In the genomic region with DNA sequence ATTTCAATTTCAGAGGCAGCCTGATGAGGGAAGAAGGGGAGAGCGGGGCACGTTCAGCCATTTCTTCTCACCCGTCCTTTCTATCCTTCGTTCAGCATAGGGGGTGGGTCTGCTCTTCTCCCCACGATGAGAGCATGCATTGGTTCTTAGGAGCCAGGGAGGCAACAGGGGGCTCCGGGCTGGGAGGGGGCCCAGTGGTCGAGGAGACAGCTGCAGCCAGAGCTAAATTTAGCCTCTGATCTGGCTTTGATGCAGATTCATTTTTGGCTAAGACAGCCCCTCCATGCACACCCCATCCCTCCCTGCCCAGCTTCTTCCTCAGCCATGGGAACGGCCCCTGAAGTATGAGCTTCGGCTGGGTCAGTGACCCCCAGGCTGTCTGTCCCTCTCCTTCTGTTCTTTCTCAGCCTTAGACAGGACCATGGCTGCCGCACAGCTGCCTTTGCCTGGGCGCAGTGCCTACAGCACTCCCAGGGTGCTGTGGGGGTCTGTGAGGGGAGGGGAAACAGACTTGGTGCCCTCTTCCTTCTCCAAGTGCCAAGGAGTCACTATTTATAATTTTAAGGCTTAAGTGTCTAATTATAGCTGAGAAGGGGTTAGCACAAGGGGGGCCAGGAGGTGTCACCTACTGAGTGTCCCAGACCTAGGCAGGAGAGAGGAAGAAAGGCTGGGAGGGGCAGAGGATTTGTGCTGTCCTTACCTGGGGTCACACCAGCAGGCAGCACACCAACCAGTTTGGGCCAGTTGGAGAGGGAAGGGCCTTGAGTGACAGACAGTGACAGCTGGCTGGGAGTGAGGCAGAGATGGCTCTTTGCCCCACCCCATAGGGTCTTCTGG, we compare ENCODE assay signal across 10 mouse cellular contexts. TPM values are rescaled to one million over a fixed set of nuclear protein-coding genes. Genes with fewer than 3 reads are reported as not detected.
DNase-seq lines count a peak whose midpoint lies in the region; ATAC-seq and TF ChIP-seq lines count a peak whose summit lies in the region.
"Had no signal": no experiment of that assay in that cellular context is flagged by ENCODE, and none has a peak within 500 bp of the region (broad histone marks: within the 10 kb centered on the region; RNA-seq: fewer than 3 reads in every experiment).

No protein-coding gene starts in this region.

- H3K4me1 ChIP-seq in cerebellum, adult 2 months (ENCODE audit: control insufficient read depth, insufficient read depth, low read length): peaks cover 28% of the 10 kb centered on the region
- peaks cover 15% of the 10 kb centered on the region; the same call in 1 of the 2 replicates for H3K4me1 ChIP-seq in limb, embryonic 14.5 days (ENCODE audit: control insufficient read depth, insufficient read depth, low read length)

- 43% methylated on average over 11 of the region's 11 CpGs for WGBS in cerebellum, adult 2 months
- WGBS in limb, embryonic 14.5 days: 55% methylated on average over 11 of the region's 11 CpGs

- DNase-seq in cerebellum, adult 2 months: no peak
- DNase-seq in gastrocnemius, postnatal 14 days: peak; percentile 84
- DNase-seq in limb, embryonic 14.5 days (ENCODE audit: low spot score): peak; percentile 35
- DNase-seq in adrenal gland, adult 8-10 months: no peak
- DNase-seq in embryo, embryonic 10.5 days (ENCODE audit: low spot score): no peak
- DNase-seq in frontal cortex, postnatal 14 days (ENCODE audit: low spot score in 2 of 2): no peak
- DNase-seq: kidney, postnatal 36 days had no signal

- ATAC-seq in cerebellum, adult (ENCODE audit: insufficient number of reproducible peaks, low FRiP score, low TSS enrichment): no peak
- 0 out of 2 replicates have a peak, but pooled peaks have one; percentile 4 for ATAC-seq in limb, embryonic 14.5 days (ENCODE audit: low FRiP score, low read depth)

- H3K4me2 ChIP-seq in limb, embryonic 14.5 days (replicated peaks; ENCODE audit: low read depth, low read length, severe bottlenecking): no peak overlapping the region

- no peaks in the 10 kb centered on the region for H3K36me3 ChIP-seq in C2C12 (ENCODE audit: control insufficient read depth, insufficient read depth)
- H3K36me3 ChIP-seq in limb, embryonic 14.5 days (ENCODE audit: control insufficient read depth, insufficient read depth, low read length): peaks cover 42% of the 10 kb centered on the region

- H3ac ChIP-seq in C2C12 (ENCODE audit: control insufficient read depth, insufficient read length, low read depth): peak overlapping the region; percentile 12

- H3K4me3 ChIP-seq in cerebellum, adult 2 months (replicated peaks; ENCODE audit: insufficient read depth, low read depth, low read length): no peak overlapping the region
- H3K4me3 ChIP-seq in C2C12 (ENCODE audit: insufficient read depth, poor library complexity, severe bottlenecking): no peak overlapping the region
- no peak overlapping the region for H3K4me3 ChIP-seq in limb, embryonic 14.5 days (replicated peaks; ENCODE audit: low read length)

- TF ChIP-seq CTCF in cerebellum, adult 2 months (IDR thresholded peaks at IDR 0.05; ENCODE audit: borderline replicate concordance, insufficient read depth, low read depth, low read length): no peak
- no peak for TF ChIP-seq CTCF in C2C12 (IDR thresholded peaks at IDR 0.05; ENCODE audit: control insufficient read depth, insufficient read depth, insufficient read length)

- no peak for TF ChIP-seq POLR2A in cerebellum, adult 2 months (IDR thresholded peaks at IDR 0.05; ENCODE audit: borderline replicate concordance, insufficient read depth, low read length)
- no peak for TF ChIP-seq POLR2A in limb, embryonic 14.5 days (IDR thresholded peaks at IDR 0.05; ENCODE audit: borderline replicate concordance, extremely low read depth, insufficient read depth, insufficient read length)

- no peaks in the 10 kb centered on the region for H3K27me3 ChIP-seq in cerebellum, adult 2 months (ENCODE audit: control insufficient read depth, insufficient read depth, low read length)
- H3K27me3 ChIP-seq in C2C12 (ENCODE audit: control insufficient read depth, insufficient read depth, insufficient read length): no peaks in the 10 kb centered on the region
- no peaks in the 10 kb centered on the region for H3K27me3 ChIP-seq in limb, embryonic 14.5 days (ENCODE audit: control insufficient read depth, insufficient read depth, low read length)

- H3K27ac ChIP-seq in cerebellum, adult 2 months (ENCODE audit: insufficient read depth, low read length): 0 out of 2 replicates have a peak overlapping the region, but pooled peaks have one; percentile 0
- no peak overlapping the region; the same call in 1 of the 2 replicates for H3K27ac ChIP-seq in limb, embryonic 14.5 days (replicated peaks; ENCODE audit: low read depth, low read length)
- H3K27ac ChIP-seq: macrophage had no signal

- intact Hi-C loops in gastrocnemius, postnatal 14 days (cut with DNase I; ENCODE audit: low total_unique reads): no loop called here

- no peaks in the 10 kb centered on the region for H3K79me3 ChIP-seq in C2C12 (ENCODE audit: low read depth)

- no peak overlapping the region for H3K9ac ChIP-seq in limb, embryonic 14.5 days (ENCODE audit: low read depth, low read length, severe bottlenecking)

- H3K79me2 ChIP-seq in C2C12 (ENCODE audit: control insufficient read depth, insufficient read depth): no peaks in the 10 kb centered on the region

- H3K9me3 ChIP-seq in limb, embryonic 14.5 days (ENCODE audit: control insufficient read depth, low read length): no peaks in the 10 kb centered on the region

TF ChIP-seq in C2C12, 6 proteins besides CTCF, POLR2A, EP300 and RAD21:
- TF ChIP-seq FOSL1 (IDR thresholded peaks at IDR 0.05; ENCODE audit: insufficient read depth, low read length, poor library complexity, severe bottlenecking) (no peak), MYOD1 (IDR thresholded peaks at IDR 0.05; ENCODE audit: control insufficient read depth, insufficient read length, low read depth) (peak; percentile 99), MYOG (IDR thresholded peaks at IDR 0.05; ENCODE audit: control insufficient read depth, extremely low read depth, insufficient read length) (no peak)

RNA-seq across cellular contexts. Expression of a gene that starts 3.4 kb away (rescaled TPM):
- polyA plus RNA-seq in cerebellum, adult 2 months (2012; rRNA removed): 40.5 and 42.9 TPM in 2 replicates
- 5.4 TPM for polyA plus RNA-seq in C2C12 (2012; fragmentation: generic; extraction: Trizol)
- 100 to 1,000 TPM in 1 of 2 experiments, 10 to 100 TPM in 1; 97.1 to 106 TPM for total RNA-seq in gastrocnemius, postnatal 14 days (2021)
- polyA plus RNA-seq in limb, embryonic 14.5 days (2012; rRNA removed): 56.5 and 79.0 TPM in 2 replicates
- 14.0 and 15.7 TPM in 2 replicates for polyA plus RNA-seq in limb, embryonic 14.5 days (2014; fragmentation: Nextera tagmentation; extraction: Ambion mirVana)
- total RNA-seq in adrenal gland, adult 8-10 months (2022): 10 to 100 TPM in 2 of 4 experiments, 1 to 10 TPM in 2; 4.0 to 13.1 (median 8.0) TPM
- polyA plus RNA-seq: macrophage had no signal

RNA-seq across cellular contexts. Expression of a gene that starts 21.5 kb away (rescaled TPM):
- 1.3 and 2.0 TPM in 2 replicates for polyA plus RNA-seq in cerebellum, adult 2 months (2012; rRNA removed)
- 0.21 TPM for polyA plus RNA-seq in C2C12 (2012; fragmentation: generic; extraction: Trizol)
- under 1 TPM; 0.82 to 0.92 TPM for total RNA-seq in gastrocnemius, postnatal 14 days (2021)
- 4.4 and 4.9 TPM in 2 replicates for polyA plus RNA-seq in limb, embryonic 14.5 days (2012; rRNA removed)
- polyA plus RNA-seq in limb, embryonic 14.5 days (2014; fragmentation: Nextera tagmentation; extraction: Ambion mirVana): 6.1 and 8.0 TPM in 2 replicates
- total RNA-seq in adrenal gland, adult 8-10 months (2022): 1 to 10 TPM; 1.8 to 5.0 (median 3.2) TPM

RNA-seq across cellular contexts. Expression of a gene that starts 29.7 kb away (rescaled TPM):
- 31.8 and 34.9 TPM in 2 replicates for polyA plus RNA-seq in cerebellum, adult 2 months (2012; rRNA removed)
- 3.4 TPM for polyA plus RNA-seq in C2C12 (2012; fragmentation: generic; extraction: Trizol)
- 1 to 10 TPM; 7.4 to 8.4 TPM for total RNA-seq in gastrocnemius, postnatal 14 days (2021)
- polyA plus RNA-seq in limb, embryonic 14.5 days (2012; rRNA removed): 11.7 and 11.8 TPM in 2 replicates
- 13.3 and 15.3 TPM in 2 replicates for polyA plus RNA-seq in limb, embryonic 14.5 days (2014; fragmentation: Nextera tagmentation; extraction: Ambion mirVana)
- 10 to 100 TPM in 3 of 4 experiments, 1 to 10 TPM in 1; 8.4 to 11.4 (median 10.4) TPM for total RNA-seq in adrenal gland, adult 8-10 months (2022)

RNA-seq across cellular contexts. Expression of a gene that starts 29.8 kb away (rescaled TPM):
- 134 and 139 TPM in 2 replicates for polyA plus RNA-seq in cerebellum, adult 2 months (2012; rRNA removed)
- polyA plus RNA-seq in C2C12 (2012; fragmentation: generic; extraction: Trizol): 22.2 TPM
- total RNA-seq in gastrocnemius, postnatal 14 days (2021): 10 to 100 TPM; 31.8 to 40.5 TPM
- 85.0 and 106 TPM in 2 replicates for polyA plus RNA-seq in limb, embryonic 14.5 days (2012; rRNA removed)
- polyA plus RNA-seq in limb, embryonic 14.5 days (2014; fragmentation: Nextera tagmentation; extraction: Ambion mirVana): 65.7 and 73.1 TPM in 2 replicates
- 10 to 100 TPM; 30.8 to 58.2 (median 43.5) TPM for total RNA-seq in adrenal gland, adult 8-10 months (2022)

RNA-seq across cellular contexts. Expression of a gene that starts 39.4 kb away (rescaled TPM):
- polyA plus RNA-seq in cerebellum, adult 2 months (2012; rRNA removed): 1.0 and 1.2 TPM in 2 replicates
- polyA plus RNA-seq in C2C12 (2012; fragmentation: generic; extraction: Trizol): 0.23 TPM
- 100 to 1,000 TPM; 511 to 517 TPM for total RNA-seq in gastrocnemius, postnatal 14 days (2021)
- polyA plus RNA-seq in limb, embryonic 14.5 days (2012; rRNA removed): 3.2 and 5.0 TPM in 2 replicates
- 2.9 and 3.7 TPM in 2 replicates for polyA plus RNA-seq in limb, embryonic 14.5 days (2014; fragmentation: Nextera tagmentation; extraction: Ambion mirVana)
- total RNA-seq in adrenal gland, adult 8-10 months (2022): 1 to 10 TPM in 1 of 4 experiments, under 1 TPM in 1, not detected in 2; 0.56 to 1.5 TPM
- polyA plus RNA-seq: macrophage had no signal

Comparison
In these comparisons a context has a peak if more than half of its experiments do, and no peak if none do; other contexts are left out.
1. DNase-seq: peak in gastrocnemius, postnatal 14 days (single experiment) and limb, embryonic 14.5 days (single experiment); none in cerebellum, adult 2 months (0 of 2), adrenal gland, adult 8-10 months (single experiment), embryo, embryonic 10.5 days (single experiment) and frontal cortex, postnatal 14 days (0 of 2).